In genomic region chr11:96943746-96944304, GRCm38 (mm10) we compare ENCODE assay signal across 8 mouse cellular contexts. TPM values are rescaled to one million over a fixed set of nuclear protein-coding genes. Genes with fewer than 3 reads are reported as not detected.
DNase-seq lines count a peak whose midpoint lies in the region; ATAC-seq and TF ChIP-seq lines count a peak whose summit lies in the region.

TSS of gene Pnpo (minus strand) at chr11:96943986.

- WGBS in heart, embryonic 11.5 days (ENCODE audit: insufficient replicate concordance), result under 1% methylated on average over 29 of the region's 29 CpGs
- under 1% methylated on average over 29 of the region's 29 CpGs for WGBS in kidney, embryonic 16.5 days
- under 1% methylated on average over 29 of the region's 29 CpGs for WGBS in liver, adult 2 months

- peak within 1 kb of the TSS; percentile 78 for H3K4me2 ChIP-seq in heart, embryonic 11.5 days
- peak within 1 kb of the TSS; percentile 78 for H3K4me2 ChIP-seq in kidney, embryonic 16.5 days (replicated peaks; ENCODE audit: low read depth, low read length)
- peak within 1 kb of the TSS; percentile 83 for H3K4me2 ChIP-seq in myocyte (ENCODE audit: low read depth)

- H3K9ac ChIP-seq in heart, embryonic 11.5 days (ENCODE audit: low read depth, low read length), result peak within 1 kb of the TSS; percentile 75
- H3K9ac ChIP-seq in kidney, embryonic 16.5 days (replicated peaks; ENCODE audit: low read length), result peak within 1 kb of the TSS; percentile 66
- H3K9ac ChIP-seq in liver, adult 2 months (ENCODE audit: low read depth, low read length), result peak within 1 kb of the TSS; percentile 96

- peaks cover 83% of the 10 kb centered on the region for H3K36me3 ChIP-seq in erythroblast, embryonic 14.5 days (ENCODE audit: control insufficient read depth)
- H3K36me3 ChIP-seq in heart, embryonic 11.5 days (ENCODE audit: control insufficient read depth, insufficient read depth, low read length), result no peaks in the 10 kb centered on the region; the same call in 1 of the 2 replicates
- H3K36me3 ChIP-seq in kidney, embryonic 16.5 days (ENCODE audit: insufficient read depth, low read length), result no peaks in the 10 kb centered on the region
- H3K36me3 ChIP-seq in liver, adult 2 months (ENCODE audit: control insufficient read depth, insufficient read depth, low read length), result peaks cover 17% of the 10 kb centered on the region
- H3K36me3 ChIP-seq in myocyte (ENCODE audit: control insufficient read depth, insufficient read depth), result no peaks in the 10 kb centered on the region
- no peaks in the 10 kb centered on the region for H3K36me3 ChIP-seq in splenic B cell, adult 2 months (ENCODE audit: control insufficient read depth, insufficient read depth, low read length, poor library complexity, severe bottlenecking)

- no peaks in the 10 kb centered on the region for H3K27me3 ChIP-seq in erythroblast, embryonic 14.5 days (ENCODE audit: control insufficient read depth)
- H3K27me3 ChIP-seq in heart, embryonic 11.5 days (ENCODE audit: control insufficient read depth, insufficient read depth, low read length), result no peaks in the 10 kb centered on the region
- H3K27me3 ChIP-seq in kidney, embryonic 16.5 days (ENCODE audit: insufficient read depth, low read length), result no peaks in the 10 kb centered on the region
- H3K27me3 ChIP-seq in liver, adult 2 months (ENCODE audit: control insufficient read depth, insufficient read depth, low read length), result no peaks in the 10 kb centered on the region
- H3K27me3 ChIP-seq in myocyte (ENCODE audit: control insufficient read depth, insufficient read depth, insufficient read length), result no peaks in the 10 kb centered on the region
- H3K27me3 ChIP-seq in splenic B cell, adult 2 months (ENCODE audit: control insufficient read depth, insufficient read depth, low read length, poor library complexity, severe bottlenecking), result no peaks in the 10 kb centered on the region; the same call in 1 of the 2 replicates

- no peaks in the 10 kb centered on the region for H3K79me2 ChIP-seq in liver, adult 2 months (ENCODE audit: control insufficient read depth, insufficient read depth, low read length)
- no peaks in the 10 kb centered on the region for H3K79me2 ChIP-seq in myocyte (ENCODE audit: control insufficient read depth, insufficient read depth)

- no peak for TF ChIP-seq CTCF in brain, embryonic 14.5 days (IDR thresholded peaks at IDR 0.05; ENCODE audit: borderline replicate concordance, extremely low read depth, insufficient read depth, insufficient read length)
- no peak for TF ChIP-seq CTCF in liver, adult 2 months (IDR thresholded peaks at IDR 0.05; ENCODE audit: low read depth, low read length)

- H3K4me3 ChIP-seq in erythroblast, embryonic 14.5 days (replicated peaks), result peak within 1 kb of the TSS; percentile 78
- peak within 1 kb of the TSS; percentile 50 for H3K4me3 ChIP-seq in heart, embryonic 11.5 days (ENCODE audit: low read depth, low read length)
- H3K4me3 ChIP-seq in kidney, embryonic 16.5 days (ENCODE audit: low read length), result peak within 1 kb of the TSS; percentile 57
- H3K4me3 ChIP-seq in liver, adult 2 months (ENCODE audit: insufficient read depth, low read depth, low read length), result peak within 1 kb of the TSS; percentile 62
- H3K4me3 ChIP-seq in myocyte, result peak within 1 kb of the TSS; percentile 35

- ATAC-seq in heart, embryonic 11.5 days (replicated peaks; ENCODE audit: insufficient number of reproducible peaks, low FRiP score, low TSS enrichment), result peak; percentile 88
- ATAC-seq in kidney, embryonic 16.5 days (ENCODE audit: low FRiP score, low TSS enrichment), result peak; percentile 97

- H3K27ac ChIP-seq in heart, embryonic 11.5 days (ENCODE audit: low read depth, low read length), result peak within 1 kb of the TSS; percentile 55
- peak within 1 kb of the TSS; percentile 41; the same call in 1 of the 2 replicates for H3K27ac ChIP-seq in kidney, embryonic 16.5 days (ENCODE audit: low read length)
- H3K27ac ChIP-seq in liver, adult 2 months (replicated peaks; ENCODE audit: insufficient read depth, low read depth, low read length), result peak within 1 kb of the TSS; percentile 98

- TF ChIP-seq POLR2A in brain, embryonic 14.5 days (IDR thresholded peaks at IDR 0.05; ENCODE audit: borderline replicate concordance, extremely low read depth, insufficient read depth, insufficient read length, poor library complexity, severe bottlenecking), result no peak
- TF ChIP-seq POLR2A in liver, adult 2 months (IDR thresholded peaks at IDR 0.05; ENCODE audit: extremely low read depth, insufficient read depth, low read length), result peak; percentile 80
- peak; percentile 33 for TF ChIP-seq POLR2A in myocyte (IDR thresholded peaks at IDR 0.05; ENCODE audit: insufficient read length, low read depth)

- peaks cover 1% of the 10 kb centered on the region for H3K9me3 ChIP-seq in erythroblast, embryonic 14.5 days (ENCODE audit: control insufficient read depth, low read length)
- no peaks in the 10 kb centered on the region for H3K9me3 ChIP-seq in heart, embryonic 11.5 days (replicated peaks; ENCODE audit: control insufficient read depth, low read length)
- no peaks in the 10 kb centered on the region for H3K9me3 ChIP-seq in kidney, embryonic 16.5 days (ENCODE audit: low read length)

- peak; percentile 87 to 88 for DNase-seq in B cell, adult 2 months
- peak; percentile 98 for DNase-seq in brain, embryonic 14.5 days (ENCODE audit: low read depth)
- DNase-seq in liver, adult 2 months (ENCODE audit: extremely low read depth, low read depth, low spot score), result peak; percentile 100
- peak; percentile 95 for DNase-seq in splenic B cell, adult 2 months (ENCODE audit: low read depth, low spot score)

- peaks cover 95% of the 10 kb centered on the region for H3K4me1 ChIP-seq in erythroblast, embryonic 14.5 days (ENCODE audit: control insufficient read depth)
- 0 out of 2 replicates have a peak, but pooled peaks cover 3% of the 10 kb centered on the region for H3K4me1 ChIP-seq in heart, embryonic 11.5 days (ENCODE audit: control insufficient read depth, insufficient read depth, low read length)
- peaks cover 9% of the 10 kb centered on the region for H3K4me1 ChIP-seq in kidney, embryonic 16.5 days (ENCODE audit: insufficient read depth, low read length)
- peaks cover 24% of the 10 kb centered on the region for H3K4me1 ChIP-seq in liver, adult 2 months (ENCODE audit: control insufficient read depth, insufficient read depth, low read length)

- peak within 1 kb of the TSS; percentile 5 for H3ac ChIP-seq in myocyte (ENCODE audit: control insufficient read depth, insufficient read length)

TF ChIP-seq in myocyte, 11 proteins besides CTCF, POLR2A, EP300 and RAD21:
- TF ChIP-seq MYOD1 (IDR thresholded peaks at IDR 0.05; ENCODE audit: control insufficient read depth in 1 of 3, insufficient read length in 2 of 3, low read depth in 2 of 3) (no peak), USF1 (IDR thresholded peaks at IDR 0.05; ENCODE audit: low read depth) (peak; percentile 73), MAX (IDR thresholded peaks at IDR 0.05; ENCODE audit: low read depth) (peak; percentile 35)

RNA-seq across cellular contexts. Expression of gene Pnpo, which starts in this region (rescaled TPM):
- polyA plus RNA-seq in brain, embryonic 14.5 days (2012; rRNA removed), result 11.8 and 14.4 TPM in 2 replicates
- polyA plus RNA-seq in erythroblast, embryonic 14.5 days (2012), result 42.1 and 83.7 TPM in 2 replicates
- polyA plus RNA-seq in heart, embryonic 11.5 days (2014; fragmentation: Nextera tagmentation; extraction: Ambion mirVana), result 63.9 and 68.0 TPM in 2 replicates
- 38.0 TPM in 2 replicates for polyA plus RNA-seq in kidney, embryonic 16.5 days (2015; fragmentation: Nextera tagmentation; extraction: Ambion mirVana)
- 113 and 126 TPM in 2 replicates for total RNA-seq in liver, adult 2 months (2014; rRNA removed)
- polyA plus RNA-seq in liver, adult 2 months (2012; rRNA removed), result 170 and 175 TPM in 2 replicates
- polyA plus RNA-seq in myocyte (2012; fragmentation: generic; extraction: Trizol), result 7.5 TPM

Comparison
In these comparisons a context has a peak if more than half of its experiments do, and no peak if none do; other contexts are left out.
1. Peak in every context shown above with its lines: DNase-seq, ATAC-seq, H3K4me3 ChIP-seq and H3K27ac ChIP-seq.
2. H3K27ac ChIP-seq: peak in every context shown above with its lines; median percentile 98 in liver, adult 2 months; 55 in heart, embryonic 11.5 days; 41 in kidney, embryonic 16.5 days.